Mouse (Mus musculus): ENCODE measurements around the gene Myct1. TPM values are rescaled to one million over a fixed set of nuclear protein-coding genes. Genes with fewer than 3 reads are reported as not detected.

The Myct1 gene
- polyA plus RNA-seq, 1 experiment from 2014 or later, result 1.9 TPM

DNA sequence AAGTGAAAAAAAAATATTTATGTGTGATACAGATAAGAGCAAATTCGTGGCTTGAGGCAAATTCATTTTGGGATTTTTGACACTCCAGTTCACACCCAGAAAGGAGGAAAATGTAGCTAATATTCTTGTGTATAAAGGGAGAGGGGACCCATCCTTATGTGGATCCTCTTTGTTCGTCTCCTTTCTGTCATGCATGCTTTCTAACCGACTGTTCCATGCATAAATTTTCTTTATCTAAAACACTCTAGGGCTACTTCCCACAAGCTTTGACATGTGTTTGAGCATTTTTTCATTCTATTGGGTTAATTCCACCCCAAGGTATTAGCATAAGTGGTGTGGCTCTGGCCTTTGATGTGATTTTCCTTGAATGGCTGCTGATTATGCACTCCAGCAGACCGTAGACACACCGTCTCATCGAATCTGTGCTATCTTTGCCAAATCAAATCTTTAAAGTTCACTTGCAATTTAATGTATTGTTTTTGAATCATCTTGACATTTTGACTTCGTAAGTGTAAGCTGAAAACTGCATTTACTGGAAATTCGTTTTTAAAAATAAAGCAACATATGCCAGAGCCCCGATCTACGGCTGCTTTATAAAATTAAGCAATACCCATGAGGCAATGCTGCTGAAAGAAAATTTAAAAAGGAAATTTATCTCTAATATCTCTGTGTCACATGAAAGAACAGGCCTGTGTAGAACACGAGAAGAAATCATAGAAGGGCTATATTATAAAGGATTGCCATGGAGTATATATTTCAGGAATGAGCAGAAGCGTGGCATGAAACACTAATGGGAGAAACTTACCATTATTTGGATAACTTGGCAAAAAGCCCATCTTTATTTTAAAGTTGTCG, 21.8 kb downstream of the Myct1 start:
- WGBS (ENCODE audit: insufficient replicate concordance), result 63% methylated on average over 13 of the region's 13 CpGs
- Histone ChIP-seq H3K27me3 (no peaks in the 10 kb centered on the region), H3K9me3 (replicated peaks) (no peaks in the 10 kb centered on the region), H3K36me3 (replicated peaks) (no peaks in the 10 kb centered on the region), H3K4me2 (no peak overlapping the region), H3K27ac (replicated peaks) (no peak overlapping the region), H3K4me1 (replicated peaks) (no peaks in the 10 kb centered on the region), H3K9ac (no peak overlapping the region), H3K4me3 (replicated peaks) (no peak overlapping the region)
- ATAC-seq (ENCODE audit: insufficient read depth), result no peak

DNA sequence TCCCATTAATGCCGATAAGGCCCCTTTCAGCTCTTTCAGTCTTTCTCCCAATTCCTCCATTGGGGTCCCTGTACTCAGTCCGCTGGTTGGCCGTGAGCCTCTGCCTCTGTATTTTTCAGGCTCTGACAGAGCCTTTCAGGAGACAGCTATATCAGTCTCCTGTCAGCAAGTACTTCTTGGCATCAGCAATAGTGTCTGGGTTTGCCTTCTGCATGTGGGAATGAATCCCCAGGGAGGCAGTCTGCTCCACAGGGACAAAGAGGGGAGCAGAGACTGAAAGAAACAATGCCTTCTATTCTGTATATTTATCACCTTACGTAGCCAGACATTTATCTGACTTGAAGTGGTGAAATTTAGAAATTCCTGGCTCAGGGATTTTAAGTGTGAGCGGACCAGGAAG, 32.7 kb downstream of the Myct1 start:
- ATAC-seq (ENCODE audit: insufficient read depth), result no peak
- H3K4me3 ChIP-seq (replicated peaks), result no peak overlapping the region
- no peaks in the 10 kb centered on the region for H3K27me3 ChIP-seq
- no peak overlapping the region for H3K9ac ChIP-seq
- H3K9me3 ChIP-seq (replicated peaks), result no peaks in the 10 kb centered on the region
- H3K36me3 ChIP-seq (replicated peaks), result no peaks in the 10 kb centered on the region
- H3K4me1 ChIP-seq (replicated peaks), result no peaks in the 10 kb centered on the region
- no peak overlapping the region for H3K27ac ChIP-seq (replicated peaks)
- 61% methylated on average over 5 of the region's 5 CpGs for WGBS (ENCODE audit: insufficient replicate concordance)
- no peak overlapping the region for H3K4me2 ChIP-seq

DNA sequence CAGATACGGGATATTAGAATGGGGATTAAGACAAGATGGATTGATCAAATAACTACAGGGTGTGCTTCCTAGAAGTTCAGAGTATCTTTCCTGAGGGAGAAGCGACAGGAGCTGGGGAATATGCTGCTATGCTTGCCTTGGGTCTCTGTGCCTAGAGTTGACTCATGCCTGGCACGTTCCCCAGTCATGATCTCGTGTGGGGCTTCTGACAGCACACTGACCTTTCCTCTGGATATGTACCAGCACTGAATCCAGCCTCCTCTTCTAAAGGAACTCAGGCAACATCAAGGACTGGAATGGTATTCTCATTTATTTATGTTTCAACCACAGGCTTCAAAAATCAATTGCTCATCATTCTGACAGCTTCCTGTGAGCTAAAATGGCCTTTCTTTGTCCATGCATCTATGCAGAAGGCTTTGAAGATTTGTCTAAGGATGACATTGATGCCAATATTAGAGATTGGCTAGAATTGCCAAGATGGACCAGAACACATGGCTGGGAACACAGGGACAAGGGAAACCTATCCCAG, 40.2 kb downstream of the Myct1 start:
- no peak overlapping the region for H3K27ac ChIP-seq (replicated peaks)
- no peaks in the 10 kb centered on the region for H3K9me3 ChIP-seq (replicated peaks)
- no peak overlapping the region for H3K9ac ChIP-seq
- no peaks in the 10 kb centered on the region for H3K36me3 ChIP-seq (replicated peaks)
- ATAC-seq (ENCODE audit: insufficient read depth), result no peak
- 55% methylated on average over 4 of the region's 4 CpGs for WGBS (ENCODE audit: insufficient replicate concordance)
- H3K4me2 ChIP-seq, result no peak overlapping the region
- H3K4me3 ChIP-seq (replicated peaks), result no peak overlapping the region
- no peaks in the 10 kb centered on the region for H3K27me3 ChIP-seq
- no peaks in the 10 kb centered on the region for H3K4me1 ChIP-seq (replicated peaks)

DNA sequence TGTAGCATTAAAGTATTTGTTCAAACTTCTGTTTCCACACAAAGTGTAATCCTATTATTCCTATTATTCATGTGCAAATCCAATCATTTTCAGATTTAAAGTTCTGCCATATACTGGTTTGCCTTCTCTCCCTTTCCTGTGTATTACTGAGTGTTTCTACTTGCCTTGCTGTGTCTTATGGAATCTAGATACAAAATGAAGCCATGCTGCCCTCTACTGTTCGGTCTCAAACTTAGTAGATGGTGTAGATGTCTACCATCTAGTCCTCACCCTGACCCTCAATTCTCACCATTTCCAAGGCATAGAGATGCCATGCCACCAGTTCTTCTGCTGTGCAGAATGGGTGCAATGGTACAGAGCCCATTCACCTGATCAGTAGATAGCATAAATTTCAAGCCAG, 40.8 kb downstream of the Myct1 start:
- Histone ChIP-seq H3K9ac (no peak overlapping the region), H3K27ac (replicated peaks) (no peak overlapping the region), H3K4me2 (no peak overlapping the region), H3K4me3 (replicated peaks) (no peak overlapping the region), H3K9me3 (replicated peaks) (no peaks in the 10 kb centered on the region), H3K4me1 (replicated peaks) (no peaks in the 10 kb centered on the region), H3K36me3 (replicated peaks) (no peaks in the 10 kb centered on the region), H3K27me3 (no peaks in the 10 kb centered on the region)
- 2% methylated on average over 1 of the region's 1 CpGs for WGBS (ENCODE audit: insufficient replicate concordance)
- ATAC-seq (ENCODE audit: insufficient read depth), result no peak

DNA sequence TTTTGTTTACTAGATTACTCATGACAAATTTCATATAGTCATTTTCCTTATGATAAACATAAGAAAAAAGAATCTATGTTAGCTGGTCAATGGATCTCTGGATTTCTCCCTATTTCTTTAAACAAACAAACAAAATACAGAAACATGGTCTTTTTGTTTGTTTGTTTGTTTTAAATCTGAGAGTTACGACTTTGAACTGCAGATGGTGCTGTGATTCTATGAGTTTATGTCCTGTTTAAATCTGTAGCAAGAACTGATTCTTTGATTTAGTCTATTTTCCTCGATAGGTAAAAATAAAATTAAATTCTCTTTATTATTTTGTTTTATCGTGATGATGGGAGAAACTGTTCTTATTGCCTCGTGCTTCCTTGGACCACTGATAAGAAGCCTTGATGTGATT, 43.7 kb downstream of the Myct1 start:
- no peak overlapping the region for H3K4me2 ChIP-seq
- no peak overlapping the region for H3K9ac ChIP-seq
- H3K4me3 ChIP-seq (replicated peaks), result no peak overlapping the region
- no peak for ATAC-seq (ENCODE audit: insufficient read depth)
- no peaks in the 10 kb centered on the region for H3K4me1 ChIP-seq (replicated peaks)
- no peaks in the 10 kb centered on the region for H3K27me3 ChIP-seq
- WGBS (ENCODE audit: insufficient replicate concordance), result 49% methylated on average over 4 of the region's 4 CpGs
- H3K27ac ChIP-seq (replicated peaks), result no peak overlapping the region
- H3K9me3 ChIP-seq (replicated peaks), result no peaks in the 10 kb centered on the region
- no peaks in the 10 kb centered on the region for H3K36me3 ChIP-seq (replicated peaks)

DNA sequence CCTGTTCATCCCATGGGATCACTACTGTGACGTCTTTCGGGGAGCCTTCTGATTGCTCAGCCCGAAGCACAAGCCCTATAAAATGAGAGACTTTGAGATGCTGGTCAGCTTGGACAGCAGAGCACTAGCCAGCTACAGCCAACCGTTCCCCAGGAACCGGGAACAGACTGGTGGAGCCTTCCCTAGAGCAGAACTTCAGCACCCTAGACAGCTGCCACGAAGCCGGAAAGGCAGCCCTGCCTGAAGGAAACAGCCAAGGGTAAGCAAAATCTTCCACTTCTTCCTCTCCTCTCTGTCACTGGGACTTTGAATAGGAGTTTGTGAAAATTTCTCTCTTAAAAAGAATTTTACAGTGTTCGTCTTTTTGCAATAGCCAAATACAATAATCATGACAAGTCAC, 45.5 kb downstream of the Myct1 start, which contains the start of gene Vip:
TSS of gene Vip (plus strand) at position 107 of the 400 bp plus-strand sequence.
- H3K4me1 ChIP-seq (replicated peaks), result no peaks in the 10 kb centered on the region
- H3K4me2 ChIP-seq, result no peak within 1 kb of the TSS
- no peak within 1 kb of the TSS for H3K4me3 ChIP-seq (replicated peaks)
- 22% methylated on average over 8 of the region's 8 CpGs for WGBS (ENCODE audit: insufficient replicate concordance)
- H3K27ac ChIP-seq (replicated peaks), result no peak within 1 kb of the TSS
- no peaks in the 10 kb centered on the region for H3K9me3 ChIP-seq (replicated peaks)
- no peak within 1 kb of the TSS for H3K9ac ChIP-seq
- H3K27me3 ChIP-seq, result no peaks in the 10 kb centered on the region
- no peak for ATAC-seq (ENCODE audit: insufficient read depth)
- H3K36me3 ChIP-seq (replicated peaks), result no peaks in the 10 kb centered on the region

Other genes starting within 250 kb of the Myct1 start
- 4.4 and 6.4 TPM in 2 replicates for gene Syne1, start 42.3 kb upstream of the Myct1 start, polyA plus RNA-seq (2015; fragmentation: Nextera tagmentation; extraction: Ambion mirVana)
- 0.07 and 0.22 TPM in 2 replicates for gene Vip, start 45.4 kb downstream of the Myct1 start, polyA plus RNA-seq (2015; fragmentation: Nextera tagmentation; extraction: Ambion mirVana)
- gene Fbxo5, start 211.8 kb downstream of the Myct1 start, polyA plus RNA-seq (2015; fragmentation: Nextera tagmentation; extraction: Ambion mirVana), result 82.7 and 89.3 TPM in 2 replicates
- gene Mtrf1l, start 230.1 kb downstream of the Myct1 start, polyA plus RNA-seq (2015; fragmentation: Nextera tagmentation; extraction: Ambion mirVana), result 6.0 and 6.6 TPM in 2 replicates

Measured in liver, embryonic 15.5 days (tissue).